Mouse (Mus musculus): Measurements from ENCODE around the gene Tex33. TPM values are rescaled to one million over a fixed set of nuclear protein-coding genes. Genes with fewer than 3 reads are reported as not detected.

The Tex33 gene
- polyA plus RNA-seq (2012; rRNA removed) = not detected in 2 replicates

GRCm38 (mm10) chr15:78395478-78395962, at the start of gene Tex33:
Gene Tex33 (minus strand): TSS chr15:78395912.
- no peak within 1 kb of the TSS for H3K27ac ChIP-seq (ENCODE audit: insufficient read depth, low read length)
- H3K4me1 ChIP-seq (ENCODE audit: control insufficient read depth, insufficient read depth, low read length) = no peaks in the 10 kb centered on the region
- no peak within 1 kb of the TSS for H3K4me3 ChIP-seq (ENCODE audit: insufficient read depth, low read length)
- TF ChIP-seq CTCF (IDR thresholded peaks at IDR 0.05; ENCODE audit: extremely low read depth, insufficient read depth, low read length) (no peak), POLR2A (IDR thresholded peaks at IDR 0.05; ENCODE audit: extremely low read depth, insufficient read depth, low read length) (no peak)

GRCm38 (mm10) chr15:78443857-78444256, 48.1 kb upstream of the Tex33 start:
- Histone ChIP-seq H3K27ac (ENCODE audit: insufficient read depth, low read length) (no peak overlapping the region), H3K4me3 (ENCODE audit: insufficient read depth, low read length) (no peak overlapping the region), H3K4me1 (ENCODE audit: control insufficient read depth, insufficient read depth, low read length) (no peaks in the 10 kb centered on the region)
- no peak for TF ChIP-seq POLR2A (IDR thresholded peaks at IDR 0.05; ENCODE audit: extremely low read depth, insufficient read depth, low read length)
- TF ChIP-seq CTCF (IDR thresholded peaks at IDR 0.05; ENCODE audit: extremely low read depth, insufficient read depth, low read length) = no peak

- TF ChIP-seq POLR2A (IDR thresholded peaks at IDR 0.05; ENCODE audit: extremely low read depth, insufficient read depth, low read length) = no peak; the same call in 1 of the 2 replicates
- no peak for TF ChIP-seq CTCF (IDR thresholded peaks at IDR 0.05; ENCODE audit: extremely low read depth, insufficient read depth, low read length)
- peaks cover 4% of the 10 kb centered on the region for H3K4me1 ChIP-seq (ENCODE audit: control insufficient read depth, insufficient read depth, low read length)
These were observed 46.5 kb upstream of the Tex33 start for GRCm38 (mm10) chr15:78442231-78442630.

GRCm38 (mm10) chr15:78438973-78439372, 43.3 kb upstream of the Tex33 start:
- TF ChIP-seq CTCF (IDR thresholded peaks at IDR 0.05; ENCODE audit: extremely low read depth, insufficient read depth, low read length) (no peak), POLR2A (IDR thresholded peaks at IDR 0.05; ENCODE audit: extremely low read depth, insufficient read depth, low read length) (no peak)
- H3K27ac ChIP-seq (ENCODE audit: insufficient read depth, low read length) = no peak overlapping the region
- H3K4me3 ChIP-seq (ENCODE audit: insufficient read depth, low read length) = no peak overlapping the region
- peaks cover 10% of the 10 kb centered on the region for H3K4me1 ChIP-seq (ENCODE audit: control insufficient read depth, insufficient read depth, low read length)

More at GRCm38 (mm10) chr15:78442231-78442630, 46.5 kb upstream of the Tex33 start:
- Histone ChIP-seq H3K27ac (ENCODE audit: insufficient read depth, low read length) (no peak overlapping the region), H3K4me3 (ENCODE audit: insufficient read depth, low read length) (no peak overlapping the region)

GRCm38 (mm10) chr15:78438505-78438904, 42.8 kb upstream of the Tex33 start:
- Histone ChIP-seq H3K4me1 (ENCODE audit: control insufficient read depth, insufficient read depth, low read length) (peaks cover 10% of the 10 kb centered on the region), H3K27ac (ENCODE audit: insufficient read depth, low read length) (no peak overlapping the region), H3K4me3 (ENCODE audit: insufficient read depth, low read length) (no peak overlapping the region)
- no peak for TF ChIP-seq CTCF (IDR thresholded peaks at IDR 0.05; ENCODE audit: extremely low read depth, insufficient read depth, low read length)
- TF ChIP-seq POLR2A (IDR thresholded peaks at IDR 0.05; ENCODE audit: extremely low read depth, insufficient read depth, low read length) = no peak

- TF ChIP-seq CTCF (IDR thresholded peaks at IDR 0.05; ENCODE audit: extremely low read depth, insufficient read depth, low read length) = no peak
- no peak for TF ChIP-seq POLR2A (IDR thresholded peaks at IDR 0.05; ENCODE audit: extremely low read depth, insufficient read depth, low read length)
- Histone ChIP-seq H3K27ac (ENCODE audit: insufficient read depth, low read length) (no peak overlapping the region), H3K4me3 (ENCODE audit: insufficient read depth, low read length) (no peak overlapping the region), H3K4me1 (ENCODE audit: control insufficient read depth, insufficient read depth, low read length) (peaks cover 10% of the 10 kb centered on the region)
These were observed 42.3 kb upstream of the Tex33 start for GRCm38 (mm10) chr15:78438018-78438394.

GRCm38 (mm10) chr15:78437237-78438017, 41.7 kb upstream of the Tex33 start:
- Histone ChIP-seq H3K27ac (ENCODE audit: insufficient read depth, low read length) (peak overlapping the region; percentile 83), H3K4me1 (ENCODE audit: control insufficient read depth, insufficient read depth, low read length) (peaks cover 10% of the 10 kb centered on the region), H3K4me3 (ENCODE audit: insufficient read depth, low read length) (no peak overlapping the region)
- TF ChIP-seq CTCF (IDR thresholded peaks at IDR 0.05; ENCODE audit: extremely low read depth, insufficient read depth, low read length) (no peak), POLR2A (IDR thresholded peaks at IDR 0.05; ENCODE audit: extremely low read depth, insufficient read depth, low read length) (no peak)

GRCm38 (mm10) chr15:78436380-78437192, 40.9 kb upstream of the Tex33 start:
- H3K4me1 ChIP-seq (ENCODE audit: control insufficient read depth, insufficient read depth, low read length) = peaks cover 10% of the 10 kb centered on the region
- TF ChIP-seq CTCF (IDR thresholded peaks at IDR 0.05; ENCODE audit: extremely low read depth, insufficient read depth, low read length) = no peak
- no peak for TF ChIP-seq POLR2A (IDR thresholded peaks at IDR 0.05; ENCODE audit: extremely low read depth, insufficient read depth, low read length)
- peak overlapping the region; percentile 94 for H3K27ac ChIP-seq (ENCODE audit: insufficient read depth, low read length)
- H3K4me3 ChIP-seq (ENCODE audit: insufficient read depth, low read length) = no peak overlapping the region

GRCm38 (mm10) chr15:78435681-78436080, 40.0 kb upstream of the Tex33 start:
- peaks cover 10% of the 10 kb centered on the region for H3K4me1 ChIP-seq (ENCODE audit: control insufficient read depth, insufficient read depth, low read length)
- TF ChIP-seq POLR2A (IDR thresholded peaks at IDR 0.05; ENCODE audit: extremely low read depth, insufficient read depth, low read length) = 0 out of 2 replicates have a peak, but pooled peaks have one; percentile 5
- no peak for TF ChIP-seq CTCF (IDR thresholded peaks at IDR 0.05; ENCODE audit: extremely low read depth, insufficient read depth, low read length)
- no peak overlapping the region for H3K4me3 ChIP-seq (ENCODE audit: insufficient read depth, low read length)
- no peak overlapping the region for H3K27ac ChIP-seq (ENCODE audit: insufficient read depth, low read length)

All from cortical plate, adult 2 months (tissue).